Mouse (Mus musculus): ENCODE measurements at regions not wholly inside any gene's neighbourhood (a gene's known extent, or its start where the extent isn't known, plus 50 kb on each side); places are given as distances from the start of the nearest gene placed in this dataset.

DNA sequence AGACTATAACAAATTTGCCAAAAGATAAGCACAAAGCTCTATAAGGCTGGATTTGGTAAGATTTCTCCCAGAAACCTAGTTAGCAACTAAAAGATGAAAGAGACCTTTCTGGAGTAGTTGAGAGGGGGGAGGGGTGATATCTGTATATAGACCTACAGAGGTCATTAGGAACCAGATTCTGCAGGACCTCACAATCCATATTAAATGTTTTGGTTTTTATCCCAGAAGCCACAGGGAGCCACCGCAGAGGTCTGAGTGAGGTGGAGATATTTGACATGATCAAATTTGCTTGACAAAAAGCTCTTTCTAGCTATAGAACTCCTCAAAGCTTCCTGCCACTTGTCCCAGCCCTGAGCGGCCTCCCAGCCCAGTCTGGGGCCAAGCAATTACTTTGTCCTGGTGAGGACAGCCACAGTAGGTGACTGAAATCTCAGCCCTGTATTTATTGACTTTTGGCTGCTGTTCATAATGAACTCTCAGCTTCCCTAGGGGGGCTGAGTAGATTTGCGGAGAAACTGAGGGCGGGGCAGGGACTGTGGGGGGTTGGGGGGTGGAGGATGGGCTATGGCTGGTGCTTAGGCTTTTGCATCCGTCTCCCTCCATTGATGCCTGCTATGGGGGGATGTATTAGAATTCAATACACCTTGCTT is 128.5 kb downstream of the Gp2 start:
- DNase-seq (ENCODE audit: low read depth, low spot score) = no peak
- no peaks in the 10 kb centered on the region for H3K27me3 ChIP-seq (ENCODE audit: control insufficient read depth in 1 of 2, insufficient read depth in 2 of 2, low read length in 2 of 2)

GRCm38 (mm10) chr7:119296307-119296706 is 111.9 kb upstream of the Gpr139 start:
- H3K79me2 ChIP-seq (ENCODE audit: control insufficient read depth, insufficient read depth, low read length, poor library complexity) = no peaks in the 10 kb centered on the region
- no peak overlapping the region for H3K9ac ChIP-seq (ENCODE audit: control insufficient read depth, low read depth, low read length, poor library complexity, severe bottlenecking)
- no peaks in the 10 kb centered on the region for H3K27me3 ChIP-seq (ENCODE audit: control insufficient read depth in 1 of 2, insufficient read depth in 2 of 2, low read length in 2 of 2)
- TF ChIP-seq RAD21 (IDR thresholded peaks at IDR 0.05; ENCODE audit: low read depth, low read length) (no peak), ZC3H11A (IDR thresholded peaks at IDR 0.05; ENCODE audit: low read depth, low read length) (no peak), E2F4 (IDR thresholded peaks at IDR 0.05; ENCODE audit: borderline replicate concordance, low read depth, low read length) (no peak), ZNF384 (IDR thresholded peaks at IDR 0.05; ENCODE audit: low read depth, low read length) (no peak), KAT2A (conservative IDR thresholded peaks at IDR 0.05; ENCODE audit: low read depth, low read length) (no peak), BHLHE40 (IDR thresholded peaks at IDR 0.05; ENCODE audit: borderline replicate concordance, low read depth, low read length) (no peak), SMC3 (IDR thresholded peaks at IDR 0.05; ENCODE audit: low read depth, low read length) (no peak), SIN3A (IDR thresholded peaks at IDR 0.05; ENCODE audit: low read length) (no peak), ELF1 (IDR thresholded peaks at IDR 0.05; ENCODE audit: low read depth, low read length) (no peak), NRF1 (IDR thresholded peaks at IDR 0.05; ENCODE audit: insufficient read depth, low read depth, low read length, poor library complexity, severe bottlenecking) (no peak), RCOR1 (IDR thresholded peaks at IDR 0.05; ENCODE audit: low read depth, low read length) (no peak), MXI1 (IDR thresholded peaks at IDR 0.05; ENCODE audit: low read depth, low read length) (no peak)
- no peaks in the 10 kb centered on the region; a peak in 1 of 4 replicates for H3K4me1 ChIP-seq (ENCODE audit: control insufficient read depth in 1 of 2, insufficient read depth in 2 of 2, low read length in 2 of 2)
- H3K36me3 ChIP-seq (ENCODE audit: control insufficient read depth in 1 of 2, insufficient read depth in 2 of 2, low read length in 2 of 2) = no peaks in the 10 kb centered on the region
- no peak for DNase-seq (ENCODE audit: low read depth, low spot score)
- H3K9me3 ChIP-seq (replicated peaks; ENCODE audit: insufficient read depth, low read length) = no peaks in the 10 kb centered on the region
- no peak overlapping the region for H3K27ac ChIP-seq (ENCODE audit: control insufficient read depth, low read depth, low read length)
- no peak overlapping the region for H3K4me3 ChIP-seq (ENCODE audit: control insufficient read depth in 1 of 2, insufficient read depth in 1 of 2, low read depth in 2 of 2, low read length in 2 of 2)

More for the DNA sequence above, 128.5 kb downstream of the Gp2 start:
- Histone ChIP-seq H3K79me2 (ENCODE audit: control insufficient read depth, insufficient read depth, low read length, poor library complexity) (no peaks in the 10 kb centered on the region), H3K4me3 (ENCODE audit: control insufficient read depth in 1 of 2, insufficient read depth in 1 of 2, low read depth in 2 of 2, low read length in 2 of 2) (no peak overlapping the region), H3K27ac (ENCODE audit: control insufficient read depth, low read depth, low read length) (no peak overlapping the region), H3K4me1 (ENCODE audit: control insufficient read depth in 1 of 2, insufficient read depth in 2 of 2, low read length in 2 of 2) (no peaks in the 10 kb centered on the region), H3K9me3 (replicated peaks; ENCODE audit: insufficient read depth, low read length) (no peaks in the 10 kb centered on the region), H3K36me3 (ENCODE audit: control insufficient read depth in 1 of 2, insufficient read depth in 2 of 2, low read length in 2 of 2) (no peaks in the 10 kb centered on the region), H3K9ac (ENCODE audit: control insufficient read depth, low read depth, low read length, poor library complexity, severe bottlenecking) (no peak overlapping the region)
- TF ChIP-seq GABPA (IDR thresholded peaks at IDR 0.05; ENCODE audit: low read depth, low read length) = no peak
- no peak for TF ChIP-seq TAL1 (IDR thresholded peaks at IDR 0.05; ENCODE audit: low read length)
- TF ChIP-seq POLR2AphosphoS5 (IDR thresholded peaks at IDR 0.05; ENCODE audit: borderline replicate concordance, low read depth, low read length) = no peak
- TF ChIP-seq HCFC1 (IDR thresholded peaks at IDR 0.05; ENCODE audit: low read depth, low read length) = no peak
- TF ChIP-seq RCOR1 (IDR thresholded peaks at IDR 0.05; ENCODE audit: low read depth, low read length) = no peak
- no peak for TF ChIP-seq SMC3 (IDR thresholded peaks at IDR 0.05; ENCODE audit: low read depth, low read length)
- TF ChIP-seq BHLHE40 (IDR thresholded peaks at IDR 0.05; ENCODE audit: borderline replicate concordance, low read depth, low read length) = no peak
- TF ChIP-seq E2F4 (IDR thresholded peaks at IDR 0.05; ENCODE audit: borderline replicate concordance, low read depth, low read length) = no peak
- no peak for TF ChIP-seq MEF2A (IDR thresholded peaks at IDR 0.05; ENCODE audit: extremely low read depth, insufficient replicate concordance, low read depth, low read length, poor library complexity, severe bottlenecking)
- no peak for TF ChIP-seq MAFK (IDR thresholded peaks at IDR 0.05; ENCODE audit: borderline replicate concordance, low read depth, low read length)
- TF ChIP-seq ETS1 (IDR thresholded peaks at IDR 0.05; ENCODE audit: low read depth, low read length) = no peak
- no peak for TF ChIP-seq SIN3A (IDR thresholded peaks at IDR 0.05; ENCODE audit: low read length)
- TF ChIP-seq MYC (IDR thresholded peaks at IDR 0.05; ENCODE audit: low read depth, low read length) = no peak
- TF ChIP-seq JUND (IDR thresholded peaks at IDR 0.05; ENCODE audit: low read depth, low read length) = no peak
- no peak for TF ChIP-seq USF1 (IDR thresholded peaks at IDR 0.05; ENCODE audit: low read depth, low read length)
- TF ChIP-seq MAX (IDR thresholded peaks at IDR 0.05; ENCODE audit: low read length) = no peak
- no peak for TF ChIP-seq ZC3H11A (IDR thresholded peaks at IDR 0.05; ENCODE audit: low read depth, low read length)
- TF ChIP-seq GATA1 (IDR thresholded peaks at IDR 0.05; ENCODE audit: low read depth, low read length) = no peak
- TF ChIP-seq RAD21 (IDR thresholded peaks at IDR 0.05; ENCODE audit: low read depth, low read length) = no peak

Measured in MEL (cell line).